Comparison of ENCODE assay signal across 15 mouse cellular contexts in the genomic region with DNA sequence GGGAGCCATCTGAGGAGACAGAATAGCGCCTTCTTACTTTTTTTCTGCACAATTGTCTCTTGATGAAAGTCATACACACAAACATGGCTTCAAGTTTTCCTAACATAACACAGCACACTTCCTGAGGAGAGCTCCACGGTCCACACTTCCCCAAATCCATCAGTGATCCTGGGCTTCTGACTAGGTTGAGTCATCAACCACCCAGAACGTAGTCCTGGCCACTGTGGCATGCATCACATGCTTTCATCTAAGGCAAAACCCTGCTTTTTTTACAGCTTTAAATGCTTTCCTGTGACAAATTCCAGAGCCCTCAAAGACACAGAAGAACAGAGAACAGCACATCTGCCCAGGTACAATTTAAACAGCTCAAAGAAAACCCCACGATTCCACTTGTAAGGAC.
"Had no signal": no experiment of that assay in that cellular context is flagged by ENCODE, and none has a peak within 500 bp of the region (broad histone marks: within the 10 kb centered on the region; RNA-seq: fewer than 3 reads in every experiment).

No protein-coding gene starts in this region.

- ATAC-seq: midbrain, embryonic 13.5 days had no signal

- H3K9ac ChIP-seq: liver, embryonic 13.5 days; midbrain, embryonic 13.5 days; neural tube, embryonic 12.5 days; neural tube, embryonic 15.5 days; stomach, embryonic 15.5 days had no signal

- DNase-seq: kidney, postnatal 25 days; layer of hippocampus, adult 9-11 months; liver, embryonic 13.5 days; lung, adult 2 months; right cerebral cortex, adult 18-20 months; right cerebral cortex, postnatal 14 days; spleen, adult 18-20 months; thymus, postnatal 25 days had no signal

- H3K4me3 ChIP-seq: layer of hippocampus, adult 2 months; liver, embryonic 13.5 days; midbrain, embryonic 13.5 days; neural tube, embryonic 12.5 days; neural tube, embryonic 15.5 days; stomach, embryonic 15.5 days had no signal

- H3K27me3 ChIP-seq: liver, embryonic 13.5 days; midbrain, embryonic 13.5 days; neural tube, embryonic 12.5 days; neural tube, embryonic 15.5 days; stomach, embryonic 15.5 days had no signal

- H3K4me2 ChIP-seq: liver, embryonic 13.5 days; midbrain, embryonic 13.5 days; neural tube, embryonic 12.5 days; neural tube, embryonic 15.5 days; stomach, embryonic 15.5 days had no signal

- H3K27ac ChIP-seq: kidney, postnatal 0 days; layer of hippocampus, adult 2 months; liver, embryonic 13.5 days; macrophage; midbrain, embryonic 13.5 days; neural tube, embryonic 12.5 days; neural tube, embryonic 15.5 days; stomach, embryonic 15.5 days had no signal

- H3K9me3 ChIP-seq: liver, embryonic 13.5 days; midbrain, embryonic 13.5 days; neural tube, embryonic 12.5 days; neural tube, embryonic 15.5 days; stomach, embryonic 15.5 days had no signal
